Mouse (Mus musculus) left cerebral cortex, postnatal 4 days (tissue): ENCODE results near the gene Oat. TPM values are rescaled to one million over a fixed set of nuclear protein-coding genes. Genes with fewer than 3 reads are reported as not detected.
A peak's percentile ranks its signal among the peaks of the same experiment; 100 is the strongest.

Experiments used
- DNase-seq: peaks from one replicate; pipeline ENCODE4 v3.0.0-alpha.2; 2022
- intact Hi-C: fragments of 180-260 bp; cut with DNase I; formaldehyde crosslinking; loops from one replicate; pipeline ENCODE4 v1.15.1; 2025
- total RNA-seq, 2 experiments: library from RNA; stranded (reverse); gene quantifications; 2 replicates each; pipeline ENCODE4 v1.2.3; 2021

Oat gene
- total RNA-seq, 2 experiments from 2014 or later: 65.5 to 68.2 TPM

DNA sequence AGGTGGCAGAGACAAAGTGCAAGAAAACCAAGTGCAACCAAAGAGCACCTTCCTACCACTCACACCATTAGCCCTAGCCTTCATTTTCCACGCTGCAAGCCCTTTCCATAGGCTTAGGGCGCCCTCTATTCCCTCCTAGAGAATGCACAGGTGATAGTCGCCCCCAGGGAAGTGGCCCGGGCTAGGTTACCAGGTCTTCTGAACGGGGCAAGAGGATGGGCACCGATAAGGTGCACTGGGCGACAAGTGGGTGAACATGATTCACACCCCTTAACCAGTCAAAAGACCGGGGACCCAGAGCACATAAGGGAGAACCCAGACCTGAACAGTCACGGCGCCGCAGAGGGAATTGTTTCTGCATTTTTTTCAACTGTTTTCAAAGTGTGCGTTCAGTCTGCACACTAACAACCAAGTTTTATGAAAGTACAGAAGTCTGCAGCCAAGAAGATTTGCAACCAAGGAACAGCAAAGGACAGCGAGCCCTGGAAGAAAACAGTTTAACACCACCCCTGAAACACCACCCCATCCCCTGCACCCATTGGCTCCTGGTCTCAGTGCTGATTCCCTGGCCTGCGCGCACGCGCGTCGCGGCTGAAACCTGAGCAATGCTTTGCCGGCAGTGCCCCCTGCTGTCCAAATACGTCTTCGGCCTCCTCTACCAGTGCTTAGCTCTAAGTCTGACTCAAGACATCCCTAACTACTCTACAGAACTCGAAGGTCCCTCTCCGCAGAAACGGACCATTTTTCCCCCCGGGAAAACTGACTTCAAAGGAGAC, 24.7 kb downstream of the Oat start:
- peak; percentile 97 for DNase-seq
- intact Hi-C loops: loop anchor here (1.0 to 5.0 kb wide), 3 partner anchors 234 to 653 kb away; partner anchors contain the start of gene Chst15

DNA sequence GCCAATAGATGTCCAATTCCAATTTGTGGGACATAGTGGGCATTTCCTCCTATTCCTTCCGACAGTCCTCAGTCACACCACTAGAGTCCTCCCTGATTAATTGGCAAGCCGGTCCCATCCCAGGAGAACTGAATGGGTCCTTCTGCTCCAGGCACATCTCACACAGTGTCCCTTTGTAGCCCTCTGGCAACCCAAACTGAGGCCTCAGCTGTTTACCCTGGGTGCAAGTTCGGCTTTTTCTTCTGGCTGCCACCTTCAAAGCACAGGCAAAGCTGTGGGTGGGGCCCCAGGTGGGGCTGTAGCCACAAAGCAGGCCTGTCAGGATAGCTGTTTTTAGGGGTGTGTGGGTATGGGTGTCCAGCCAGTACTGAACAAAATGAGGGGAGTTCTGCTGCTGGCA, 29.1 kb downstream of the Oat start:
- intact Hi-C loops: no loop called here
- DNase-seq: no peak

DNA sequence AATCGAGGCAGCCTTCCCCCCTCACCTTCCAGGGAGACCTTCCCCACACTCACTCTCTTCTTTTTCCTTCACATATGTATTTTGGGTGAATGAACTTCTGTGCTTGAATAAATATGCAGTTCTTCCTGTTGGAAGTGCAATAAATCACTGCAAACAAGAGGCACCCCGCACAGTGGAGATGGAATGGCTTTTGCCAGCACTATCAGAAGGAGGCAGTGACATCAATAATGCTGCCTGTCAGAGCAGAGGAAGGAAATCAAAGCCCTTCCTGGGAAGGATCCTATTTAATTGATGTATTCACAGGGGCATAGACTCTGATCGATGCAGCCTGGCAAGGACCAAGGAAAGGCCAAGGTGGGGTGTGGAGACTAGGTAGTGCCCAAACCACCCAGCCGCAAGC, 33.8 kb downstream of the Oat start:
- intact Hi-C loops: no loop called here
- no peak for DNase-seq

DNA sequence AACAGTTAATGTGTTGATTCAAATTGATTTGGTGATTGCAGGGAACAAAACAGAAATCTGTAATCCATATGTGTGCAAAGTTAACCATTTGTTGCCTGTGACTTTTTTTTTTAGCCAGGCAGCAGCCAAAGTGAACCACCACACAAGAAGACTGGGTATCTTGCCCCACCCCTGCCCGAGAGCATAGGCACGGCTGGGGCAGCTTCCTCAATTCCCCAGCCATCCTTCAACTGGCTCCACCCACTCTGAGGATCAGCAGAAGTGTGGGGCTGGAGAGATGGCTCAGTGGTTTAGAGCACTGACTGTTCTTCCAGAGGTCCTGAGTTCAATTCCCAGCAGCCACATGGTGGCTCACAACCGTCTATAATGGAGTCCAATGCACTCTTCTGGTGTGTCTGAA, 34.6 kb downstream of the Oat start:
- intact Hi-C loops: no loop called here
- no peak for DNase-seq

DNA sequence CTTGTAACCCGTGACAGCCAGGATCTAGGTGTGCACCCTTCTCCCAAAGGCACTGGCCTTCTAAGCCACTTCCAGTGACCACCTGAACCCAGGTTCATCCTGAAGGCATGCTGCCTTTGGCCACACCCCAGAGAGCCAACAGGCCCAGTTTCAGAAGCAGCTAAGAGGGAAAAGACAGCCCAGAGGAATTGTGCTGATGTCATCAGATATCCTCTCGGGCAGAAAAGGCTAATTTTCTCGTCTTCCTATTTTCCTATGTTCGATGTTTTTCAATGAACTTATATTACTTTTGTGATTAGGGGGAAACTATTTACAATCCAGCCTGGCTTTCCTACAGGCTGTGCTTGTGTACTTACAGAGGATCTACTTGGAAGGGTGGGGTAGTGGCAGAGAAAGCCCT, 35.6 kb downstream of the Oat start:
- intact Hi-C loops: no loop called here
- no peak for DNase-seq

DNA sequence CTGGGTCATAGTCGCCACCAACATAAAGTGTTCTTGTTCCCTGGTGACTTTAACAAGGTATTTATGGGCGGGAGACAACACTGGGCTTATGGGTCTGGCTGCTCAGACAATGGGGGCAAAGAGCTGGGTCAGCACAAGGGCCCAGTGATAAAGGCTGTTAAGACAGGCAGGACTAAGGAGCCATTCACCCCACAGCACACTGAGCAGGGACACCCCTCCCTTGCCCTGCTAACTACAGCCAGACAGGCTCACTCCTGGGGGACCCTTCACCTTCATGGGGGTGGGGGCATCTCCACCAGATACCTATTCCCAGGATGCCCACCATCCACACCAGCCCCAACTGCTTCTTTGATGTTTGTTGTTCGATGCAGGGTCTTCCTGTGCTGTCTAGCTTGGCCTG, 47.0 kb downstream of the Oat start:
- intact Hi-C loops: no loop called here
- DNase-seq: no peak

DNA sequence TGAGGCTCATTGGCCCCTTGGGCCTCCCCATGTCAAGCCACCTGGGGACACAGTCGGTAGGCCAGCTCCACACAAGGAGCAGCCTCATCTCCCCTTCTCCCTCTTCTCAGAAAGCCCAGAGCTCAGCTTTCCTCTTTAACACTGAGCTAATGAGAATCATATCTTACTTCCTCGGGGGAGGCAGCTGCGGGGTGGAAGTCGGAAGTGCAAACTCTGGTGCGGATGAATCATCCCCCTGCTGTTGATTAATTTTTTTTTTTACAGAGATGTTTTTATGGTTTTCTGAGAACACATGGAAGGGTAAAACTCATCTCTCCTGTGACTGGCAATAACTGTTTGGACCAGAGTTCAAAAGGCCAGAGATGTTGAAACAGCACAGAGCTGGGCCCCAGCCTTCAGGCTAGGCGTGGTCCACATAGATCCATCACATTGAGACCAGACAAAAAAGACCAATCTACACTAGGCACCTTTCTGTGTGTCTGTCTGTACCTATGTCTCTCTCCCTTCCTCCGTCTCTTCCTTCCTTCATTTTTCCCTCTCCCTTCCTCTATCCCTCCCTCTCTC, 62.7 kb downstream of the Oat start:
- DNase-seq: no peak
- intact Hi-C loops: no loop called here

DNA sequence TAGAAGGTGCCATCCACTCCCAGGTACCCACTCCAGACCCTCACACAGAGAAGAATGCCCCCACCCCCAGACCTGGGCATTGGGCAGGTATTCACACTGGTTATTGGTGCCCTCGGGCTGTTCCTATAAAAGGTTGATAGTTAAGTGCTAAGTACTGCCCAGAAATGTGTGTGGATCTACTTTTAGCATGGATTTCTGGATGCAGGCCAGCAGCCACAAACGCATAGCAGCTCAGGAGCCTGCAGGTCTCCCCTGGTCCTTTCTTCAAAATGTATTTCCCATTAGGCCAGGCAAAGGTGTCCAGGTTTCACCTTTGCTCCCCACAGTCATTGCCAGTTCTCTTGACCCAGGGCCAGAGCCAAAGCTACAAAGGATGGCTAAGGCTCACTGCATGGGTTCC, 67.1 kb downstream of the Oat start:
- DNase-seq: no peak
- intact Hi-C loops: no loop called here

Other genes with a start within 250 kb of the Oat start
- gene Nkx1-2, start 23.2 kb upstream of the Oat start, total RNA-seq: not detected
- gene Lhpp, start 34.2 kb upstream of the Oat start, total RNA-seq: 10 to 100 TPM; 34.6 TPM
- gene Fam53b, start 237.5 kb upstream of the Oat start, total RNA-seq: 10 to 100 TPM; 13.4 to 13.8 TPM